Mouse (Mus musculus) hindbrain, postnatal 0 days (tissue): ENCODE data around the gene Per1. TPM values are rescaled to one million over a fixed set of nuclear protein-coding genes. Genes with fewer than 3 reads are reported as not detected.

Source experiments
- ATAC-seq: fragments of 200-750 bp; cut with Nextera tagmentation; 2 replicates; pipeline ENCODE4 v1.8.0; 2017; ENCODE audit warnings: mild to moderate bottlenecking, moderate TSS enrichment, moderate library complexity
- DNase-seq: peaks from one replicate; pipeline ENCODE4 v3.0.0-alpha.2; 2015; ENCODE audit warnings: low spot score
- H3K27ac ChIP-seq: fragments of 300-500 bp; sonication (generic); 2 replicates; pipeline ENCODE4 v1.5.1; 2014; ENCODE audit warnings: mild to moderate bottlenecking
- H3K27me3 ChIP-seq: fragments of 300-500 bp; sonication (generic); 2 replicates; pipeline ENCODE4 v1.6.1; 2014; ENCODE audit warnings: low read length, mixed read lengths; ENCODE audit not compliant: insufficient read depth
- H3K36me3 ChIP-seq: fragments of 300-500 bp; sonication (generic); 2 replicates; pipeline ENCODE4 v1.6.1; 2014; ENCODE audit warnings: low read length, mixed read lengths; ENCODE audit not compliant: insufficient read depth
- H3K4me1 ChIP-seq: fragments of 300-500 bp; sonication (generic); 2 replicates; pipeline ENCODE4 v1.6.1; 2014; ENCODE audit warnings: antibody characterized with exemption, low read length, mixed read lengths; ENCODE audit not compliant: insufficient read depth
- H3K4me2 ChIP-seq: fragments of 300-500 bp; sonication (generic); 2 replicates; pipeline ENCODE4 v1.6.1; 2014; ENCODE audit warnings: low read depth, mild to moderate bottlenecking, low read length, moderate library complexity, mixed read lengths
- H3K4me3 ChIP-seq: fragments of 300-500 bp; sonication (generic); 2 replicates; pipeline ENCODE4 v1.5.1; 2014; ENCODE audit warnings: low read length
- H3K9ac ChIP-seq: fragments of 300-500 bp; sonication (generic); replicated peaks from 2 replicates; pipeline ENCODE4 v1.6.1; 2014; ENCODE audit warnings: mild to moderate bottlenecking, low read length, moderate library complexity, mixed read lengths
- H3K9me3 ChIP-seq: fragments of 300-500 bp; sonication (generic); 2 replicates; pipeline ENCODE4 v1.6.1; 2016; ENCODE audit warnings: low read length, mixed read lengths
- CTCF ChIP-seq: IDR thresholded peaks from 2 replicates; pipeline ENCODE4 v1.5.1; 2016; ENCODE audit warnings: antibody characterized with exemption, control low read depth, low read depth
- WGBS: fragments of 180-500 bp; shearing (Covaris S2); extraction: QIAGEN DNeasy Blood & Tissue Kit; methylation state at CpG from one replicate; pipeline ENCODE4 v1.1.7; 2014; 5-methylcytosine and 5-hydroxymethylcytosine counted together
- polyA plus RNA-seq: library from polyadenylated mRNA; unstranded; fragments of >200 nt; fragmentation: Nextera tagmentation; extraction: Ambion mirVana; gene quantifications from 2 replicates; pipeline ENCODE4 v1.2.1, GENCODE M21; 2015
- total RNA-seq: library from RNA; depleted of rRNA; stranded (reverse); fragments of >200 nt; gene quantifications from 2 replicates; pipeline ENCODE4 v1.2.3, GENCODE M21; 2014

Gene Per1
- total and polyA plus RNA-seq, 2 experiments from 2014 or later = 15.9 to 27.1 TPM

DNA sequence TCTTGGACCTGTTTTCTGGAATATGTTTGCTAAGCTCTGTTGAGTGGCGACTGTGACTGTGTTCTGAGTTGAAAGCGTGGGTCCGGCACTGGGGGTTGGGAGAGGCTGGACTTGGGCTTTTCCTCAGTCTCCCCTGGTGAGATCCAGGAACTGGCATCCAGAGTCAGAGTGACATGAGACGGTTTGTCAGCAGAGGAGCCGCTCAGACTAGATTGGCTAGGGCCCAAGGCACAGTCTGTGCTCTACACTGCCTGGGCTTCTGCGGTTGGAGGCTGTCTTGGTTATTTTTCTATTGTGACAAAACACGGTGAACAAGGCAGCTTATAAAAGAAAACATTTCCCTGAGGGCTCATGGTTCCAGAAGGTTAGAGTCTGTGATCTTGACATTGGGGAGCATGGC, 52.5 kb downstream of the Per1 start:
- no peaks in the 10 kb centered on the region for H3K4me1 ChIP-seq
- H3K27ac ChIP-seq = no peak overlapping the region
- H3K9me3 ChIP-seq = no peaks in the 10 kb centered on the region
- ATAC-seq (no peak), DNase-seq (peak; percentile 14)
- no peak overlapping the region for H3K4me3 ChIP-seq
- H3K36me3 ChIP-seq = no peaks in the 10 kb centered on the region
- no peak overlapping the region for H3K9ac ChIP-seq
- no peak for TF ChIP-seq CTCF
- WGBS = 57% methylated on average over 7 of the region's 7 CpGs
- H3K27me3 ChIP-seq = no peaks in the 10 kb centered on the region
- H3K4me2 ChIP-seq = no peak overlapping the region

DNA sequence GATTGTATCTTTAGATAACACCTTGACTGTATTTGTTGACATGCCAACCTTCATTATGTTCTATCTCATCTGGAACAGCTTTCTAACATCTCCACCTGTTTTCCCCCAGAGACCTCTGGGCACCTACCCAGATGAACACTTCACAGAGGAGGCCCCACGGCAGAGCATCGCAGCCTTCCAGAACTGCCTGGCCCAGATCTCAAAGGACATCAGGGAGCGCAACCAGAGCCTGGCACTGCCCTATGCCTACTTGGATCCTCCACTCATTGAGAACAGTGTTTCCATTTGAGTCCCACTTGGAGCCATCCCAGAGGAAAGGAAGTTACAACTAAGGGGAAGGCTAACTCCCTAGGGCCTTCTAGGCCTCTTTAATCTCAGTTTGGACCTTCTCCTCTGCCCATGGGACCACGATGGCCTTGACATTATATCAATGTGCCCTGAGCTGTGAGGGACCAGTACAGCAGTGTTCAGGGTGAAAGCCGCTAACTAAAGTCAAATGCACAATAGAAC, 53.5 kb downstream of the Per1 start:
- no peak overlapping the region for H3K27ac ChIP-seq
- whole genome bisulfite sequencing = 89% methylated on average over 5 of the region's 5 CpGs
- H3K27me3 ChIP-seq = no peaks in the 10 kb centered on the region
- no peak for TF ChIP-seq CTCF
- no peaks in the 10 kb centered on the region for H3K9me3 ChIP-seq
- no peak for DNase-seq
- H3K36me3 ChIP-seq = no peaks in the 10 kb centered on the region
- H3K4me1 ChIP-seq = no peaks in the 10 kb centered on the region
- no peak overlapping the region for H3K9ac ChIP-seq
- no peak for ATAC-seq
- H3K4me2 ChIP-seq = no peak overlapping the region
- H3K4me3 ChIP-seq = no peak overlapping the region

DNA sequence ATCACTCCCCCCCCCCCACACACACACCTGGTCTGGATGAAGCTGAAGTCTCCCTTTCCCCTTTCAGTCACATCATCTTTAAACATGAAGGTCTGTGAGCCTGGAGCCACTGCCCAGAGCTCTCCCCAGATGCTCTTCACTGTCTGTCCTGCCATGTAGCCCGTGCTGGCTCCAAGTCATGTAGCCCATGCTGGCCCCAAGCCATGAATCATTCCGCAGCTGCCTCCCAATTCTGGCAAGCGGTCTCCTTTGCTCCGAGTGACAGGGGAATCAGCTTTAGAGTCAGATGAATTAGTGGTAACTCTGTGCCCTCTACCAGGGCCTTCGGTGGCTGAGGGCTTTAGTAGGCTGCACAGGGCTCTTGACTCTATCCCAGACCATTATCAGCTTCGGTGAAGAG, 54.7 kb downstream of the Per1 start:
- H3K4me3 ChIP-seq = no peak overlapping the region
- no peaks in the 10 kb centered on the region for H3K4me1 ChIP-seq
- H3K9ac ChIP-seq = no peak overlapping the region
- TF ChIP-seq CTCF = no peak
- ATAC-seq (no peak), DNase-seq (peak; percentile 43)
- 58% methylated on average over 6 of the region's 6 CpGs for WGBS
- H3K4me2 ChIP-seq = no peak overlapping the region
- H3K36me3 ChIP-seq = no peaks in the 10 kb centered on the region
- H3K27me3 ChIP-seq = no peaks in the 10 kb centered on the region
- H3K9me3 ChIP-seq = no peaks in the 10 kb centered on the region
- H3K27ac ChIP-seq = no peak overlapping the region

DNA sequence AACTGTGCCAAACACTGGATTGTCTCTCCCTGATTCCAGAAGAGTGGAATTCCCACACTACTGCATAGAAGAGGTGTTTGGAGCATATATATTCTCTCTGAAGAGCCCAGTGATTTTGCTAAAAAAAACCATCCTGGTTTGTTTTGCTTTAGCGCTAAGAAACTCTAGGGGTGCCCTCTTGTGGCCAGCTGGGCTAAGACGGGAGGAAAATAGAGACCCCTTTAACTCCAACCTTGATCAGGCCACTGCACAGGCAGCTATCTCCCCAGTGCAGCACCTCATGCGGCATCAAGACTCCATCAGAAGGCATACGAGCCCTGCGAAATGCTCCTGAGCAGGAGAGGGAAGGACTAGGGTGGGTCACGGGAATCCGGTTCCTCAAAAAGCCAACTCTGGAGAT, 55.4 kb downstream of the Per1 start:
- Histone ChIP-seq H3K27ac (no peak overlapping the region), H3K27me3 (no peaks in the 10 kb centered on the region), H3K4me2 (peak overlapping the region; percentile 37), H3K9ac (no peak overlapping the region), H3K4me1 (no peaks in the 10 kb centered on the region), H3K36me3 (no peaks in the 10 kb centered on the region), H3K9me3 (no peaks in the 10 kb centered on the region), H3K4me3 (no peak overlapping the region)
- WGBS = 5% methylated on average over 7 of the region's 7 CpGs
- peak; percentile 75 for TF ChIP-seq CTCF
- ATAC-seq (peak; percentile 35; the same call in 1 of the 2 replicates), DNase-seq (peak; percentile 87)

DNA sequence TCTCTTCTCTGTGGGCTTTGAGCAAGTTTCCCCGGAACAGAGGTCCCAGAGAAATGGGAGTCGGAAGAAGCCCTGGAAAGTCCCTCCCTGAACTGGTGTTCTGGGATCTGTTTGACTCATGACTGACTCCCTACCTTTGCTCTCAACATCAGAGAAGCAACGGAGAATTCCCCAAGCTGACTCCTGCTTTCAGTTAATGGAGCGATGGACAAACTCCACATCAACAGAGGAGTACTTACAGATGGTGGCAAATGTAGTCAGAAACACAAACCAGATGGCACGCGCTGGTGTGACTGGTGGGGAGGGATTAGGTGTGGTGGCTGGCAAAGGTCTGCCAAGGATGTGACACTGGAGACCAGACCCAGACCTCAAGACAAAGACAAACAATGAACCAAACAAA, 56.0 kb downstream of the Per1 start:
- H3K9ac ChIP-seq = no peak overlapping the region

DNA sequence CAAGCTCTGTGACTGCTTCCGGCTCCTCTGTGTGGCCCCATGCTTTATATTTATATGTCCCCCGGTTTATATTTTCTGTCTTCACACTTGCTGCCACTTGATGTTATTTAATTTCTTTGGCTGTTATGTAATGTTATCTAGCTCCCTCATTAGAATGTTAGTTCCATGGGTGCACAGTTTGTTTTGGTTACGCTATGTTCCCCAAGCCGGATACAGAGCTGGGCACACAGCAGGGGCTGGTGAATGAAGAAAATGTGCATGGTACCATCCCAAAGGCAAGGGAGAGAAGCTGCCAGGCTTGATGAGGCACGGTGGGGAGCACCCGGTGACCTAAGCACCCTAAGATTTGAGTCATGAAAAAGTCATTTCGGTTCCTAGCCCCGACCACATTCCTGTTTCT, 58.8 kb downstream of the Per1 start:
- H3K27me3 ChIP-seq = 0 out of 2 replicates have a peak, but pooled peaks cover 2% of the 10 kb centered on the region
- 82% methylated on average over 8 of the region's 8 CpGs for WGBS
- no peak for DNase-seq
- H3K9me3 ChIP-seq = no peaks in the 10 kb centered on the region
- no peak for TF ChIP-seq CTCF
- no peak overlapping the region for H3K4me2 ChIP-seq
- ATAC-seq = no peak
- no peak overlapping the region for H3K9ac ChIP-seq
- H3K27ac ChIP-seq = no peak overlapping the region
- no peaks in the 10 kb centered on the region for H3K36me3 ChIP-seq
- H3K4me1 ChIP-seq = no peaks in the 10 kb centered on the region
- no peak overlapping the region for H3K4me3 ChIP-seq

More for the DNA sequence above, 56.0 kb downstream of the Per1 start:
- no peaks in the 10 kb centered on the region for H3K4me1 ChIP-seq
- H3K4me3 ChIP-seq = no peak overlapping the region
- no peaks in the 10 kb centered on the region for H3K36me3 ChIP-seq
- no peak overlapping the region for H3K27ac ChIP-seq
- no peak for TF ChIP-seq CTCF
- ATAC-seq (no peak), DNase-seq (no peak)
- no peaks in the 10 kb centered on the region for H3K27me3 ChIP-seq
- peak overlapping the region; percentile 37 for H3K4me2 ChIP-seq
- H3K9me3 ChIP-seq = no peaks in the 10 kb centered on the region
- WGBS = 64% methylated on average over 6 of the region's 6 CpGs

DNA sequence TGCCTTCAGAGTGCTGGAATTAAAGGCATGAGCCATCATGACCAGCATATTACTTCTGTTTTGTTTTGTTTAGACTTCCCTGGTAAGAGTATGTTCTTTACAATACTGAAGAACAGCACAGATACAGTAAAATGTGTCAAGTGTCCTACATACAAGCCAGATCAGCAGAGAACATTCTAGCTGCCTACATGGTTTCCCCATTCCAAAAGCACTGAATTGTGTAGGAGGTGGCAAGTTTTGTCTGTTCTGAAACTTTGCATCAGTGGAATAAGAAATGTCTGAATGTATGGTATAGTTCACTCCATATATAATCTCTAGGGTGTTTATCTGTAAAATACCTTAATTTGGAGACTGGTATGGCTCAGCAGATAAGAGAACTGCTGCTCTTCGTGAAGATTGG, 60.3 kb downstream of the Per1 start:
- H3K9me3 ChIP-seq = no peaks in the 10 kb centered on the region
- no peak overlapping the region for H3K27ac ChIP-seq
- H3K36me3 ChIP-seq = no peaks in the 10 kb centered on the region

More for the DNA sequence above, 60.3 kb downstream of the Per1 start:
- no peak overlapping the region for H3K4me3 ChIP-seq
- H3K4me1 ChIP-seq = no peaks in the 10 kb centered on the region
- 0 out of 2 replicates have a peak, but pooled peaks cover 2% of the 10 kb centered on the region for H3K27me3 ChIP-seq
- DNase-seq (no peak), ATAC-seq (no peak)
- no peak for TF ChIP-seq CTCF
- 63% methylated on average over 1 of the region's 1 CpGs for WGBS
- H3K9ac ChIP-seq = no peak overlapping the region
- no peak overlapping the region for H3K4me2 ChIP-seq
